Mouse (Mus musculus) adrenal gland, postnatal 14 days (tissue): ENCODE data around the gene Ubr3. TPM values are rescaled to one million over a fixed set of nuclear protein-coding genes. Genes with fewer than 3 reads are reported as not detected.

Source experiments
- DNase-seq: peaks from one replicate; pipeline ENCODE4 v3.0.0; 2021; ENCODE audit warnings: mixed read lengths
- total RNA-seq: library from RNA; stranded (reverse); gene quantifications from 2 replicates; pipeline ENCODE4 v1.2.3, GENCODE M21; 2021

Gene Ubr3
- total RNA-seq, 1 experiment from 2014 or later, result 74.4 TPM

- DNase-seq, result no peak
These were observed 137.8 kb downstream of the Ubr3 start for GRCm38 (mm10) chr2:70034895-70035294.

DNA sequence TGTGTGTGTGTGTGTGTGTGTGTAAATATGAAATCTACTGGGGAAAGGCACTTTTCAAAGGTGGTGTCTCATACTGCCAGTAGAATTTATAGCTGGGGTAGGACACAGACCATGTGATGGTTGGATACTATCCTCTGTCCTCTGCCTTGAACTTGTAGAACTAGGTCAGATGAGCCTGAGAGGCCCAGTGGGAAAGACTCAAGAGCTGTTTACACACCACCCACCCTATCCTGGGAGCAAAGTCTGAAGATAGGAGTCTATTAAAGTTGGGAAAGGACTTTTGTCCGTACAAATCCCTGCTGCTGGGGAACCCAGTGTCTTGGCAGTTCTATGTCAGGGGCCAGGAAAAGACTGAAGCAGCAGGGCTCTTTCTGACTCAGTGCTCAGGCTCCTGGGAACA, 138.3 kb downstream of the Ubr3 start:
- DNase-seq, result no peak

GRCm38 (mm10) chr2:70037221-70037620, 140.2 kb downstream of the Ubr3 start:
- peak; percentile 46 for DNase-seq

DNA sequence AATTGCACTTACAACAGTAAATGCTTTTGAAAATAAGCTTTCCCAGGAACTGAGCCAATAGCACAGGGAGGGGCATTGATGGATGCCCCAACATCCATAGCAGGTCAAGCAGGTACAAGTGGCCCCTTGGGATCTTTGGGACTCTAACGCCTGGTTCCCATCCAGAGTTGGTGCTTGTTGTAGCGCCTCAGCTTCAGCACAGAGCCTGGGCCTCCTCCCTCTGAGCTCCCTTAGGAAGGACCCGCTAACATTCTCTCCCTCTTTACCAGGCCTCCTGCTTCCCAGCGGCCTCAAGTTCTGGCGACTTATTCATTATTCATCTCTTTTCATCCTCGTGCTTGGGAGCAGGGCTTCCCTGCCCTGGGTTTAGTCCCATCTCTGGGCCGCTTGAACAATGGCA, 141.7 kb downstream of the Ubr3 start, which contains the start of gene Myo3b:
TSS of gene Myo3b (plus strand) at position 375 of the 400 bp plus-strand sequence.
- DNase-seq, result no peak

DNA sequence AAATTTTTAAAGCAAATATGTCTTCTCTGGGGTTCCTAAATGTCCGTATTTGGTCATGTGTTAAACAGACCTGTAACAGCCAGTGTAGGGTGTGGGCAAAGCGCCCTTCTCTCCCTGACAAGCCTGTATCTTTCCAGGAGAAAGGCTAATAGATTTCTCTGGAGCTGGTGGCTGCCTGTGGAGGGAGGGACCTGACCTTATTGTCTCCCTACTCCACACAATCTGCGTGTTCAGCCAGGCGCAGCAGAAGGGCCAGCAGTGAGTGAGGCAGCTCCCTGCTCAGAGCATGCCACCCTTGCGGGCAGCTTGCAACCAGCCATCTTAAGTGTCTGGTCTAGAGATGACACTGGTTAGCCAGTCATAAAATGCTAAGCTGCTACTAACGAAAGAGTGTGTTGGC, 147.4 kb downstream of the Ubr3 start:
- no peak for DNase-seq

GRCm38 (mm10) chr2:70047868-70048267, 150.8 kb downstream of the Ubr3 start:
- no peak for DNase-seq

DNA sequence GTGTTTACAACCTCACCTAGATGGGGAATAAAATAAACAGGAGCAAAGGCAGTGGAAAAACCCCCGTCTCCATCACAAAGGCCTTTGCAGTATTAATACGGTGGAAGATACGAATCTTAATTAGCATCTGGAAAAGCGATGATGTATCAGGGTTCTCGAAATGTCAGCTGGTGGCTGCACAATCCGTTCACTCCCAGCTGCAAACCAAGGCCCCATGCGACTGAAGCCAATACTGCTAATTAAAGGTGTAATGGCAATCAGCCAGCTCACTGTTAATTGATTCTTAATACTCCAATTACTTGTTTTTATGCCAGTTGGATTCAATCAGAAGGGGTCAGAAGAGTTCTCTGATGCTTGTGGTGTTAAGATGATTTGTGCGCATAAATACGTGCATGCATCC, 156.8 kb downstream of the Ubr3 start:
- no peak for DNase-seq

DNA sequence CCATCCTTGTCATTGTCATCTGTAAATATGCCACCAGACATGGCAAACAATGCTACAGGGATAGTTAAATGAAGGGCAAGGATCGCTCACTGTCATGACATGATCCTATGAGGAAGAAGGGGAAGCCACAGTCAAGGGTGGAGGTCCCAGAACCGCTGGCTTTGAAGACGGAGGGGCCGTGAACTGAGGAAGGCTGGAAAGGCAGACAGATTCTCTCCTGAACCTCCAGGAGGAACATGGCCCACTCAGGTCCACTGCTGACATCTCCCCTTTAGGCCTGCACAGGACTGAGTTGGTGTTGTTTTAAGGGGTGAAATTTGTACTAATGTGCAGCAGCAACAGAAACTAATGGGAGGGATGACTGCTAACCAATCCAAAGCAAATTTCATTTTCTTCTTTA, 161.2 kb downstream of the Ubr3 start:
- no peak for DNase-seq

- no peak for DNase-seq
These were observed 163.6 kb downstream of the Ubr3 start for GRCm38 (mm10) chr2:70060359-70061345.

- DNase-seq, result no peak
These were observed 168.1 kb downstream of the Ubr3 start for GRCm38 (mm10) chr2:70065116-70065515.

- no peak for DNase-seq
These were observed 168.8 kb downstream of the Ubr3 start for GRCm38 (mm10) chr2:70065729-70066300.

DNA sequence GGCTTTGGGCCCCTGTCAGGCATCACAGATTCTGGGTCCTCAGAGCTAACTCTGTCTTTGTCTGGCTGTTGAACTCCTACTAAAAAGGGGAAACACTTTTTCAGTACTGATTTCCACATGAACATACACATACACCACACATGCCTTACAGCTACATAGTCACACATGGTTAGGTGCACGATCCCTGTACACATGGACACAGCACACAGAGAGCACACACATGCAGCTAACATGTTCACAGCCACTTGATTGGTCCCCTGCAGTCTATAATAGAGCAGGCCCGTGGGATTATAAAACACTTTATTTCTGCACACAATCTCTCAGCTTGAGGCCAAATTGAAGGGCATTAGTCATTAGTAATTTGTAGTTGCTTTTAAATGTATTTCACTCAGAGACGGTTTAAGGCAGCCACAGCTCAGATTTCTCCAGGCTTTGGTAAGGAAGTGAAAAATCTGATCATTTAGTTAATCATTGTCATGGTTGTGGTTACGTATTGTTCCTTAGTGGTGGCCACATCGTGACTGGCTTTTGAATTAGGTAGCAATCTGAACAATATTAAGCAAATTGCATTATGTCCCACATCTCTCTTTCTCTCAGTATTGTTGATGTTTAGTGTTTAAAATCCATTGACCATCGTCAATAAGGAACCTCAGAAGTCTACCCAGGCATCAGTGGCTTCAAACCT, 169.4 kb downstream of the Ubr3 start:
- no peak for DNase-seq

GRCm38 (mm10) chr2:70069861-70070260, 172.8 kb downstream of the Ubr3 start:
- DNase-seq, result no peak

Other genes with a start within 250 kb of the Ubr3 start
- gene Klhl41, start 227.1 kb upstream of the Ubr3 start, total RNA-seq, result 0.22 and 0.34 TPM in 2 replicates
- 31.8 and 35.1 TPM in 2 replicates for gene Fastkd1, start 183.7 kb upstream of the Ubr3 start, total RNA-seq
- 73.6 and 76.9 TPM in 2 replicates for gene Ppig, start 174.7 kb upstream of the Ubr3 start, total RNA-seq
- 1.2 and 1.7 TPM in 2 replicates for gene Ccdc173, start 107.7 kb upstream of the Ubr3 start, total RNA-seq
- gene Phospho2, start 107.6 kb upstream of the Ubr3 start, total RNA-seq, result 20.8 and 22.4 TPM in 2 replicates
- 10.6 and 11.0 TPM in 2 replicates for gene Klhl23, start 75.3 kb upstream of the Ubr3 start, total RNA-seq
- gene Ssb, start 35.7 kb upstream of the Ubr3 start, total RNA-seq, result 185 TPM in 2 replicates
- 22.3 and 26.6 TPM in 2 replicates for gene Mettl5, start 11.6 kb upstream of the Ubr3 start, total RNA-seq
- gene Myo3b, start 141.9 kb downstream of the Ubr3 start, total RNA-seq, result not detected in 2 replicates